Mouse (Mus musculus) kidney, embryonic 16.5 days (tissue): Measurements from ENCODE around the gene Unc5a. TPM values are rescaled to one million over a fixed set of nuclear protein-coding genes. Genes with fewer than 3 reads are reported as not detected.

ENCODE experiments used
- ATAC-seq: fragments of 200-750 bp; cut with Nextera tagmentation; 2 replicates; pipeline ENCODE4 v1.8.0; 2017; ENCODE audit warnings: moderate TSS enrichment; ENCODE audit not compliant: low FRiP score, low TSS enrichment
- H3K27ac ChIP-seq: fragments of 300-500 bp; sonication (generic); 2 replicates; pipeline ENCODE4 v1.5.1; 2014; ENCODE audit warnings: low read length
- H3K27me3 ChIP-seq: fragments of 300-500 bp; sonication (generic); 2 replicates; pipeline ENCODE4 v1.6.1; 2014; ENCODE audit warnings: low read length, control low read depth, mixed read lengths; ENCODE audit not compliant: insufficient read depth
- H3K36me3 ChIP-seq: fragments of 300-500 bp; sonication (generic); 2 replicates; pipeline ENCODE4 v1.6.1; 2014; ENCODE audit warnings: low read length, control low read depth, mixed read lengths; ENCODE audit not compliant: insufficient read depth
- H3K4me1 ChIP-seq: fragments of 300-500 bp; sonication (generic); 2 replicates; pipeline ENCODE4 v1.6.1; 2014; ENCODE audit warnings: low read length, control low read depth, mixed read lengths; ENCODE audit not compliant: insufficient read depth
- H3K4me2 ChIP-seq: fragments of 300-500 bp; sonication (generic); replicated peaks from 2 replicates; pipeline ENCODE4 v1.6.1; 2014; ENCODE audit warnings: low read depth, low read length
- H3K4me3 ChIP-seq: fragments of 300-500 bp; sonication (generic); 2 replicates; pipeline ENCODE4 v1.5.1; 2014; ENCODE audit warnings: mild to moderate bottlenecking, low read length
- H3K9ac ChIP-seq: fragments of 300-500 bp; sonication (generic); replicated peaks from 2 replicates; pipeline ENCODE4 v1.6.1; 2014; ENCODE audit warnings: low read length
- H3K9me3 ChIP-seq: fragments of 300-500 bp; sonication (generic); 2 replicates; pipeline ENCODE4 v1.6.1; 2016; ENCODE audit warnings: low read length, control low read depth
- WGBS: fragments of 180-500 bp; shearing (Covaris S2); extraction: QIAGEN DNeasy Blood & Tissue Kit; methylation state at CpG from one replicate; pipeline ENCODE4 v1.1.7; 2014; 5-methylcytosine and 5-hydroxymethylcytosine counted together
- polyA plus RNA-seq: library from polyadenylated mRNA; unstranded; fragments of >200 nt; fragmentation: Nextera tagmentation; extraction: Ambion mirVana; gene quantifications from 2 replicates; pipeline ENCODE4 v1.2.1, GENCODE M21; 2015

Gene Unc5a
- polyA plus RNA-seq, 1 experiment from 2014 or later = 2.7 TPM

GRCm38 (mm10) chr13:54950131-54950530 lies 920 bp downstream of the Unc5a start:
- H3K4me3 ChIP-seq = peak overlapping the region; percentile 65
- H3K27ac ChIP-seq = no peak overlapping the region
- peak overlapping the region; percentile 98 for H3K4me2 ChIP-seq
- no peaks in the 10 kb centered on the region for H3K9me3 ChIP-seq
- no peaks in the 10 kb centered on the region for H3K36me3 ChIP-seq
- peaks cover 21% of the 10 kb centered on the region for H3K4me1 ChIP-seq
- no peak for ATAC-seq
- WGBS = 0% methylated on average over 9 of the region's 9 CpGs
- H3K9ac ChIP-seq = no peak overlapping the region
- H3K27me3 ChIP-seq = peaks cover 95% of the 10 kb centered on the region

- Histone ChIP-seq H3K9me3 (no peaks in the 10 kb centered on the region), H3K4me3 (no peak overlapping the region), H3K36me3 (no peaks in the 10 kb centered on the region), H3K9ac (no peak overlapping the region), H3K27me3 (peaks cover 98% of the 10 kb centered on the region), H3K4me2 (no peak overlapping the region), H3K27ac (no peak overlapping the region), H3K4me1 (peaks cover 21% of the 10 kb centered on the region)
- ATAC-seq = no peak
- WGBS = 58% methylated on average over 5 of the region's 5 CpGs
Measured at GRCm38 (mm10) chr13:54951166-54951565, 2.0 kb downstream of the Unc5a start.

- ATAC-seq = no peak
- Histone ChIP-seq H3K4me1 (peaks cover 9% of the 10 kb centered on the region; the same call in 1 of the 2 replicates), H3K36me3 (no peaks in the 10 kb centered on the region), H3K9me3 (no peaks in the 10 kb centered on the region), H3K4me2 (no peak overlapping the region), H3K4me3 (no peak overlapping the region), H3K9ac (no peak overlapping the region), H3K27ac (no peak overlapping the region), H3K27me3 (peaks cover 76% of the 10 kb centered on the region)
- 46% methylated on average over 2 of the region's 2 CpGs for WGBS
Measured at GRCm38 (mm10) chr13:54954745-54955144, 5.5 kb downstream of the Unc5a start.

GRCm38 (mm10) chr13:54955695-54956471 lies 6.7 kb downstream of the Unc5a start:
- peak; percentile 57 for ATAC-seq
- no peaks in the 10 kb centered on the region for H3K4me1 ChIP-seq
- H3K27ac ChIP-seq = no peak overlapping the region
- WGBS = under 1% methylated on average over 45 of the region's 61 CpGs
- H3K4me3 ChIP-seq = peak overlapping the region; percentile 57
- H3K9ac ChIP-seq = peak overlapping the region; percentile 61
- H3K9me3 ChIP-seq = no peaks in the 10 kb centered on the region
- H3K27me3 ChIP-seq = peaks cover 65% of the 10 kb centered on the region
- no peaks in the 10 kb centered on the region for H3K36me3 ChIP-seq
- peak overlapping the region; percentile 91 for H3K4me2 ChIP-seq

- H3K9ac ChIP-seq = no peak overlapping the region
- peaks cover 51% of the 10 kb centered on the region for H3K27me3 ChIP-seq
- H3K4me3 ChIP-seq = no peak overlapping the region
- ATAC-seq = no peak
- H3K4me2 ChIP-seq = no peak overlapping the region
- H3K4me1 ChIP-seq = no peaks in the 10 kb centered on the region
- H3K27ac ChIP-seq = no peak overlapping the region
- WGBS = 68% methylated on average over 7 of the region's 7 CpGs
- no peaks in the 10 kb centered on the region for H3K36me3 ChIP-seq
- no peaks in the 10 kb centered on the region for H3K9me3 ChIP-seq
Measured at GRCm38 (mm10) chr13:54957281-54957680, 8.1 kb downstream of the Unc5a start.

- Histone ChIP-seq H3K9me3 (no peaks in the 10 kb centered on the region), H3K36me3 (no peaks in the 10 kb centered on the region), H3K4me1 (no peaks in the 10 kb centered on the region), H3K4me2 (no peak overlapping the region), H3K27me3 (peaks cover 33% of the 10 kb centered on the region), H3K4me3 (no peak overlapping the region), H3K9ac (no peak overlapping the region), H3K27ac (no peak overlapping the region)
- no peak for ATAC-seq
- WGBS = 44% methylated on average over 15 of the region's 15 CpGs
Measured at GRCm38 (mm10) chr13:54959059-54959701, 10.0 kb downstream of the Unc5a start.

- Histone ChIP-seq H3K9ac (no peak overlapping the region), H3K4me2 (no peak overlapping the region), H3K4me3 (no peak overlapping the region), H3K27ac (no peak overlapping the region), H3K27me3 (peaks cover 27% of the 10 kb centered on the region), H3K36me3 (no peaks in the 10 kb centered on the region), H3K9me3 (no peaks in the 10 kb centered on the region), H3K4me1 (no peaks in the 10 kb centered on the region)
- WGBS = 39% methylated on average over 6 of the region's 6 CpGs
- ATAC-seq = no peak
Measured at GRCm38 (mm10) chr13:54959842-54960241, 10.6 kb downstream of the Unc5a start.

- no peak for ATAC-seq
- Histone ChIP-seq H3K4me3 (no peak overlapping the region), H3K9me3 (no peaks in the 10 kb centered on the region), H3K36me3 (no peaks in the 10 kb centered on the region), H3K4me1 (no peaks in the 10 kb centered on the region), H3K27ac (no peak overlapping the region), H3K4me2 (no peak overlapping the region), H3K9ac (no peak overlapping the region), H3K27me3 (peaks cover 21% of the 10 kb centered on the region)
- WGBS = 70% methylated on average over 3 of the region's 3 CpGs
Measured at GRCm38 (mm10) chr13:54960491-54960890, 11.3 kb downstream of the Unc5a start.

GRCm38 (mm10) chr13:54965256-54965655 lies 16.0 kb downstream of the Unc5a start:
- no peak overlapping the region for H3K4me3 ChIP-seq
- H3K4me2 ChIP-seq = no peak overlapping the region
- no peak overlapping the region for H3K9ac ChIP-seq
- H3K27me3 ChIP-seq = no peaks in the 10 kb centered on the region
- H3K4me1 ChIP-seq = no peaks in the 10 kb centered on the region
- H3K9me3 ChIP-seq = no peaks in the 10 kb centered on the region
- H3K36me3 ChIP-seq = no peaks in the 10 kb centered on the region
- ATAC-seq = no peak
- H3K27ac ChIP-seq = no peak overlapping the region
- WGBS = 79% methylated on average over 6 of the region's 6 CpGs

GRCm38 (mm10) chr13:54967501-54967900 lies 18.3 kb downstream of the Unc5a start:
- no peaks in the 10 kb centered on the region for H3K9me3 ChIP-seq
- no peak overlapping the region for H3K4me3 ChIP-seq
- H3K4me2 ChIP-seq = no peak overlapping the region
- no peaks in the 10 kb centered on the region for H3K27me3 ChIP-seq
- H3K4me1 ChIP-seq = no peaks in the 10 kb centered on the region
- ATAC-seq = no peak
- no peak overlapping the region for H3K9ac ChIP-seq
- WGBS = 75% methylated on average over 11 of the region's 11 CpGs
- no peak overlapping the region for H3K27ac ChIP-seq
- H3K36me3 ChIP-seq = no peaks in the 10 kb centered on the region
